Mouse (Mus musculus) lung, embryonic 15.5 days (tissue): ENCODE data around the gene Pck1. TPM values are rescaled to one million over a fixed set of nuclear protein-coding genes. Genes with fewer than 3 reads are reported as not detected.

Experiments used
- ATAC-seq: fragments of 200-750 bp; cut with Nextera tagmentation; 2 replicates; pipeline ENCODE4 v1.8.0; 2017; ENCODE audit warnings: moderate number of reproducible peaks, borderline replicate concordance; ENCODE audit not compliant: low FRiP score, low TSS enrichment; ENCODE audit errors: extremely low read depth
- H3K27ac ChIP-seq: fragments of 300-500 bp; sonication (generic); 2 replicates; pipeline ENCODE4 v1.5.1; 2015; ENCODE audit warnings: moderate library complexity, mild to moderate bottlenecking, inconsistent platforms
- H3K27me3 ChIP-seq: fragments of 300-500 bp; sonication (generic); 2 replicates; pipeline ENCODE4 v1.6.1; 2015; ENCODE audit warnings: inconsistent platforms
- H3K36me3 ChIP-seq: fragments of 300-500 bp; sonication (generic); 2 replicates; pipeline ENCODE4 v1.6.1; 2015; ENCODE audit warnings: inconsistent platforms
- H3K4me1 ChIP-seq: fragments of 300-500 bp; sonication (generic); 2 replicates; pipeline ENCODE4 v1.6.1; 2015; ENCODE audit warnings: inconsistent platforms
- H3K4me2 ChIP-seq: fragments of 300-500 bp; sonication (generic); 2 replicates; pipeline ENCODE4 v1.6.1; 2015; ENCODE audit warnings: inconsistent platforms, mild to moderate bottlenecking, moderate library complexity
- H3K4me3 ChIP-seq: fragments of 300-500 bp; sonication (generic); 2 replicates; pipeline ENCODE4 v1.5.1; 2015; ENCODE audit warnings: mild to moderate bottlenecking, inconsistent platforms
- H3K9ac ChIP-seq: fragments of 300-500 bp; sonication (generic); 2 replicates; pipeline ENCODE4 v1.6.1; 2015; ENCODE audit warnings: inconsistent platforms
- H3K9me3 ChIP-seq: fragments of 300-500 bp; sonication (generic); 2 replicates; pipeline ENCODE4 v1.6.1; 2016; ENCODE audit warnings: inconsistent platforms
- WGBS: fragments of 180-500 bp; shearing (Covaris S2); methylation state at CpG from one replicate; pipeline ENCODE4 v1.1.7; 2015; 5-methylcytosine and 5-hydroxymethylcytosine counted together
- polyA plus RNA-seq: library from polyadenylated mRNA; unstranded; fragments of >200 nt; fragmentation: Nextera tagmentation; extraction: Ambion mirVana; gene quantifications from 2 replicates; pipeline ENCODE4 v1.2.1, GENCODE M21; 2015

The Pck1 gene
- polyA plus RNA-seq, 1 experiment from 2014 or later, result 0.10 TPM

DNA sequence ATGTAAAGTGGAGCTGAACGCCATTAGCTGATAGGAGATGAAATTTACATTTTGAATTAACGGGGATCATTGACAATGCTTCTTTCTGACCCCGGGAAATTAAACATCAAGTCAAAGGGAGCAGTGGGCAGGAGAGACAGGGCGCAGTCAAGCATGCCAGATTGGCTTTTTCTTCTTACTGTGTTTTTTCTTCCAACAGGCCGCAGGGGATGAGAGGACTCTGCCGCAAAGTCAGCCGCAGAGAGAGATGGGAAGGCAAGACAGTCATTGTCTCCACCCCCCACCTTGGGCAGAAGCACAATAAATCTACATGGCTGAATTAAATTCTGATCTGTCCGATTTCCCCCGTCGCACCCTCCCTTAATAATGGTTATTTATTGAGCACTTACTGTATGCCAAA is 12.5 kb downstream of the Pck1 start:
- Histone ChIP-seq H3K9ac (no peak overlapping the region), H3K36me3 (no peaks in the 10 kb centered on the region), H3K9me3 (no peaks in the 10 kb centered on the region), H3K27me3 (peaks cover 12% of the 10 kb centered on the region), H3K4me1 (no peaks in the 10 kb centered on the region), H3K4me3 (no peak overlapping the region), H3K27ac (no peak overlapping the region), H3K4me2 (no peak overlapping the region)
- 79% methylated on average over 10 of the region's 10 CpGs for WGBS
- ATAC-seq, result no peak

GRCm38 (mm10) chr2:173168411-173168851 is 15.6 kb downstream of the Pck1 start:
- H3K27ac ChIP-seq, result no peak overlapping the region
- no peak overlapping the region for H3K9ac ChIP-seq
- no peak for ATAC-seq
- H3K36me3 ChIP-seq, result no peaks in the 10 kb centered on the region
- no peaks in the 10 kb centered on the region for H3K9me3 ChIP-seq
- 61% methylated on average over 5 of the region's 5 CpGs for WGBS
- no peak overlapping the region for H3K4me2 ChIP-seq
- H3K4me1 ChIP-seq, result peaks cover 18% of the 10 kb centered on the region
- no peak overlapping the region for H3K4me3 ChIP-seq
- peaks cover 37% of the 10 kb centered on the region for H3K27me3 ChIP-seq

- Histone ChIP-seq H3K36me3 (no peaks in the 10 kb centered on the region), H3K4me3 (no peak overlapping the region), H3K9me3 (no peaks in the 10 kb centered on the region), H3K4me2 (no peak overlapping the region), H3K4me1 (peaks cover 31% of the 10 kb centered on the region), H3K27me3 (peaks cover 37% of the 10 kb centered on the region), H3K9ac (no peak overlapping the region), H3K27ac (no peak overlapping the region)
- WGBS, result 51% methylated on average over 2 of the region's 2 CpGs
- no peak for ATAC-seq
Measured at GRCm38 (mm10) chr2:173170081-173170480, 17.2 kb downstream of the Pck1 start.

DNA sequence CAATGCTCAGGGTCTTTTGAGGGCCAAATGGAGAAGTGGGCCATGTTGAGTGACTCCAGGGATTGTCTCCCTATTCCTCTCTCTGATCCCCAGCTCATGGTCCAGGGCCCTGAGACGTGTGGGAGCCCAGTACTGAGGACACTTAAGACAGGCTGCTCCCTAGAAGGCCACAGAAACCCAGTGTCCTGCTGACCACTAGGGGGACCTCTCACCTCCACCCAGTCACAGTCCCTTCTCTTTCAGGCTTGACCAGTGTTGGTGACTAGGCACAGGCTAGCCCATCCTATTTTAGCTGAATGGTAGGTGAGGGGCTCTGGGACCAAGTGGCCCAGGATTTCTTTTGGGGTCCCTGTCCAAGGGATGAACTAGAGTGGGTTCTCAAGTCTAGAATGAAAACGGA is 17.9 kb downstream of the Pck1 start:
- no peaks in the 10 kb centered on the region for H3K9me3 ChIP-seq
- no peak for ATAC-seq

GRCm38 (mm10) chr2:173171470-173171869 is 18.6 kb downstream of the Pck1 start:
- no peak overlapping the region for H3K9ac ChIP-seq
- no peaks in the 10 kb centered on the region for H3K9me3 ChIP-seq
- WGBS, result 1% methylated on average over 30 of the region's 30 CpGs
- H3K4me2 ChIP-seq, result peak overlapping the region; percentile 51
- H3K27me3 ChIP-seq, result peaks cover 37% of the 10 kb centered on the region
- ATAC-seq, result no peak
- H3K4me3 ChIP-seq, result peak overlapping the region; percentile 13; the same call in 1 of the 2 replicates
- H3K4me1 ChIP-seq, result peaks cover 31% of the 10 kb centered on the region
- H3K27ac ChIP-seq, result no peak overlapping the region
- no peaks in the 10 kb centered on the region for H3K36me3 ChIP-seq

More for the DNA sequence above, 17.9 kb downstream of the Pck1 start:
- peaks cover 37% of the 10 kb centered on the region for H3K27me3 ChIP-seq
- H3K4me1 ChIP-seq, result peaks cover 31% of the 10 kb centered on the region
- no peak overlapping the region for H3K9ac ChIP-seq
- no peak overlapping the region for H3K4me2 ChIP-seq
- WGBS, result 38% methylated on average over 2 of the region's 2 CpGs
- no peak overlapping the region for H3K4me3 ChIP-seq
- H3K36me3 ChIP-seq, result no peaks in the 10 kb centered on the region
- H3K27ac ChIP-seq, result no peak overlapping the region

GRCm38 (mm10) chr2:173171956-173172355 is 19.1 kb downstream of the Pck1 start:
- Histone ChIP-seq H3K9ac (no peak overlapping the region), H3K36me3 (no peaks in the 10 kb centered on the region), H3K27ac (no peak overlapping the region), H3K4me3 (no peak overlapping the region), H3K4me2 (peak overlapping the region; percentile 51), H3K27me3 (peaks cover 37% of the 10 kb centered on the region), H3K4me1 (peaks cover 31% of the 10 kb centered on the region), H3K9me3 (no peaks in the 10 kb centered on the region)
- ATAC-seq, result no peak
- 59% methylated on average over 5 of the region's 5 CpGs for WGBS

DNA sequence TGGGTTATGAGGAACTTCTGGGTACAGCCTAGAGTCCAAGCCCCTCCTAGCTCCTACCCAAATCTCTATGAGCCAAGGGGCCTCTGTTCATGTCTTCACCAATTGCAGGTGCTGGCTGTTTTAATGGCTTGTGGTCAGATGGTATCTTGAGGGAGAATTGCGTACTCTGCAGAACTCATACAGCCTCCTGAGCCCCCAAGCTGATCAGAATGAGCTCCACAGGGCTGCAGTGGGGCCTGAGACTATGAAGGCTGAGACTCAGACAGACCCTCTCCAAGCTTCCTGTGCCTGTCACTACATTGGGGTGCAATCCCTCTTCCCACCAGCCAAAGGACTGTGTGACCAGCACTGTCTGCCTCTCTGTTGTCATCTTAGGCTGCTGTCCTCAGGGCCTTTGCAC is 19.5 kb downstream of the Pck1 start:
- peaks cover 31% of the 10 kb centered on the region for H3K4me1 ChIP-seq
- H3K9ac ChIP-seq, result no peak overlapping the region
- no peaks in the 10 kb centered on the region for H3K36me3 ChIP-seq
- peaks cover 37% of the 10 kb centered on the region for H3K27me3 ChIP-seq
- no peak overlapping the region for H3K27ac ChIP-seq
- ATAC-seq, result no peak
- no peak overlapping the region for H3K4me2 ChIP-seq
- H3K4me3 ChIP-seq, result no peak overlapping the region
- WGBS, result 95% methylated on average over 1 of the region's 1 CpGs
- H3K9me3 ChIP-seq, result no peaks in the 10 kb centered on the region

GRCm38 (mm10) chr2:173173008-173173407 is 20.2 kb downstream of the Pck1 start:
- no peaks in the 10 kb centered on the region for H3K9me3 ChIP-seq
- no peak overlapping the region for H3K9ac ChIP-seq
- no peaks in the 10 kb centered on the region for H3K36me3 ChIP-seq
- ATAC-seq, result no peak
- H3K27me3 ChIP-seq, result peaks cover 37% of the 10 kb centered on the region
- peak overlapping the region; percentile 93 for H3K27ac ChIP-seq
- WGBS, result 27% methylated on average over 2 of the region's 2 CpGs
- H3K4me2 ChIP-seq, result peak overlapping the region; percentile 56
- peak overlapping the region; percentile 31; the same call in 1 of the 2 replicates for H3K4me3 ChIP-seq
- peaks cover 31% of the 10 kb centered on the region for H3K4me1 ChIP-seq

GRCm38 (mm10) chr2:173173521-173174511 is 21.0 kb downstream of the Pck1 start:
- WGBS, result 2% methylated on average over 22 of the region's 22 CpGs
- peak; percentile 89 for ATAC-seq
- Histone ChIP-seq H3K27ac (peak overlapping the region; percentile 93), H3K4me3 (peak overlapping the region; percentile 31), H3K9me3 (no peaks in the 10 kb centered on the region), H3K9ac (0 out of 2 replicates have a peak overlapping the region, but pooled peaks have one; percentile 25), H3K36me3 (no peaks in the 10 kb centered on the region), H3K4me2 (peak overlapping the region; percentile 56), H3K4me1 (peaks cover 31% of the 10 kb centered on the region), H3K27me3 (peaks cover 37% of the 10 kb centered on the region)

DNA sequence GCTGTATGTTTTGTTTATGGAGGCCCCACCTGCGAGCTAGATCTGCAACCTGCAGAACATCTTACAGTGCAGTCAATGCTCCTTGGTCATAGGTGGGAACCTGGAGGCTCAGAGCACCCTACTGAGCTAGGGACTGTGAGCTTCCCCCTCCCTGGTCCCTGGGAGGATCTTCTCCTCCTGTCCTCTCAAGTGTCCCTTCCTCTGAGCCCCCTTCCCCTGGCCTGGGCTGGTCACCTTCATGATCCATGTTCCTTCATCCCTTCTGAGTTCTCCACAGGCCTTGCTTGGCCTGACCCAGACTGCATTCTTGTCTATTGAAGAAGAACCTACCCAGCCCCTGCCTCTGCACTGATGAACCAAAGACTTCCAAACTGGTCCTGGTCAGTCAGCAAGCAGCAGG is 21.7 kb downstream of the Pck1 start:
- H3K27ac ChIP-seq, result peak overlapping the region; percentile 93
- no peaks in the 10 kb centered on the region for H3K36me3 ChIP-seq
- no peak overlapping the region for H3K9ac ChIP-seq
- no peaks in the 10 kb centered on the region for H3K9me3 ChIP-seq
- H3K4me1 ChIP-seq, result peaks cover 31% of the 10 kb centered on the region
- ATAC-seq, result no peak; the same call in 1 of the 2 replicates
- peak overlapping the region; percentile 56 for H3K4me2 ChIP-seq
- 47% methylated on average over 1 of the region's 1 CpGs for WGBS
- peaks cover 38% of the 10 kb centered on the region for H3K27me3 ChIP-seq
- H3K4me3 ChIP-seq, result peak overlapping the region; percentile 31; the same call in 1 of the 2 replicates

GRCm38 (mm10) chr2:173175703-173176102 is 22.9 kb downstream of the Pck1 start:
- no peak overlapping the region for H3K4me3 ChIP-seq
- no peak for ATAC-seq
- WGBS, result 88% methylated on average over 5 of the region's 5 CpGs
- H3K27ac ChIP-seq, result no peak overlapping the region
- peaks cover 27% of the 10 kb centered on the region for H3K27me3 ChIP-seq
- no peak overlapping the region for H3K9ac ChIP-seq
- H3K4me1 ChIP-seq, result peaks cover 31% of the 10 kb centered on the region
- no peak overlapping the region for H3K4me2 ChIP-seq
- H3K36me3 ChIP-seq, result no peaks in the 10 kb centered on the region
- H3K9me3 ChIP-seq, result no peaks in the 10 kb centered on the region

DNA sequence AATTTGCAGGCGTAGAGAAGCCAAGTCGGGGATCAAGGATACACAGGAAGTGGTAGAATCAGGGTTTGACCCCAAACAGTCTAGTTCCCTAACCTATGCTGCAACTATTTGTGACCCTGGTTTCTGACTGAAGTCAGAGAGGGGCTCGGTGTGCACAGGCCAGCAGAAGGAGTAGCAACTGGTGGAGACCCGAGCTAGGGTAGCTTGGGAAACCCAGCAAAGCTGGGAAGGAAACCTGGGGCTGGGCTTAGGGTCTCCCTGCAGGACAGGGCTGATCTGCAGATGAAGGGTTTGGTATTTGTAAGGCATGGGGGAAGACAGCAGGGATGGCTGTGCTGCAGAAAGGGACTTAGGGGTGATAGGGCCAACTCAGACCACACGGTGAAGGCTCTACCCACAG is 24.6 kb downstream of the Pck1 start:
- no peak overlapping the region for H3K27ac ChIP-seq

More for the DNA sequence above, 24.6 kb downstream of the Pck1 start:
- Histone ChIP-seq H3K4me3 (no peak overlapping the region), H3K4me2 (no peak overlapping the region), H3K27me3 (peaks cover 9% of the 10 kb centered on the region), H3K4me1 (peaks cover 19% of the 10 kb centered on the region), H3K36me3 (no peaks in the 10 kb centered on the region), H3K9ac (no peak overlapping the region), H3K9me3 (no peaks in the 10 kb centered on the region)
- 62% methylated on average over 5 of the region's 5 CpGs for WGBS
- ATAC-seq, result no peak
